Mouse (Mus musculus): Measurements from ENCODE around the gene Agbl4. TPM values are rescaled to one million over a fixed set of nuclear protein-coding genes. Genes with fewer than 3 reads are reported as not detected.

The Agbl4 gene
- polyA plus RNA-seq, 1 experiment from 2014 or later = 2.3 TPM

GRCm38 (mm10) chr4:111517063-111517792 lies 1119.8 kb downstream of the Agbl4 start:
- no peak overlapping the region for H3K4me2 ChIP-seq
- no peak overlapping the region for H3K9ac ChIP-seq (replicated peaks)
- H3K27ac ChIP-seq (replicated peaks) = no peak overlapping the region
- H3K36me3 ChIP-seq = no peaks in the 10 kb centered on the region
- no peak overlapping the region for H3K4me3 ChIP-seq (replicated peaks)
- 0 out of 2 replicates have a peak, but pooled peaks cover 3% of the 10 kb centered on the region for H3K4me1 ChIP-seq
- H3K27me3 ChIP-seq (replicated peaks) = no peaks in the 10 kb centered on the region
- no peak for ATAC-seq (ENCODE audit: low FRiP score)
- no peaks in the 10 kb centered on the region for H3K9me3 ChIP-seq (replicated peaks)
- WGBS = 27% methylated on average over 4 of the region's 4 CpGs

- no peak overlapping the region for H3K4me3 ChIP-seq (replicated peaks)
- no peaks in the 10 kb centered on the region for H3K36me3 ChIP-seq
- no peaks in the 10 kb centered on the region for H3K9me3 ChIP-seq (replicated peaks)
- no peak overlapping the region for H3K27ac ChIP-seq (replicated peaks)
- WGBS = 86% methylated on average over 4 of the region's 4 CpGs
- 0 out of 2 replicates have a peak, but pooled peaks cover 3% of the 10 kb centered on the region for H3K4me1 ChIP-seq
- H3K4me2 ChIP-seq = no peak overlapping the region
- no peaks in the 10 kb centered on the region for H3K27me3 ChIP-seq (replicated peaks)
- no peak for ATAC-seq (ENCODE audit: low FRiP score)
- no peak overlapping the region for H3K9ac ChIP-seq (replicated peaks)
Measured at GRCm38 (mm10) chr4:111518191-111518590, 1120.7 kb downstream of the Agbl4 start.

GRCm38 (mm10) chr4:111519267-111519666 lies 1121.8 kb downstream of the Agbl4 start:
- ATAC-seq (ENCODE audit: low FRiP score) = no peak
- no peak overlapping the region for H3K4me3 ChIP-seq (replicated peaks)
- 0 out of 2 replicates have a peak, but pooled peaks cover 3% of the 10 kb centered on the region for H3K4me1 ChIP-seq
- H3K36me3 ChIP-seq = no peaks in the 10 kb centered on the region
- H3K9ac ChIP-seq (replicated peaks) = no peak overlapping the region
- no peaks in the 10 kb centered on the region for H3K9me3 ChIP-seq (replicated peaks)
- no peaks in the 10 kb centered on the region for H3K27me3 ChIP-seq (replicated peaks)
- H3K27ac ChIP-seq (replicated peaks) = no peak overlapping the region
- no peak overlapping the region for H3K4me2 ChIP-seq
- WGBS = 66% methylated on average over 3 of the region's 3 CpGs

- Histone ChIP-seq H3K9ac (replicated peaks) (no peak overlapping the region), H3K27me3 (replicated peaks) (no peaks in the 10 kb centered on the region), H3K4me1 (0 out of 2 replicates have a peak, but pooled peaks cover 3% of the 10 kb centered on the region), H3K36me3 (no peaks in the 10 kb centered on the region), H3K9me3 (replicated peaks) (no peaks in the 10 kb centered on the region), H3K27ac (replicated peaks) (no peak overlapping the region), H3K4me3 (replicated peaks) (no peak overlapping the region), H3K4me2 (no peak overlapping the region)
- no peak for ATAC-seq (ENCODE audit: low FRiP score)
- 91% methylated on average over 2 of the region's 2 CpGs for WGBS
Measured at GRCm38 (mm10) chr4:111520006-111520405, 1122.5 kb downstream of the Agbl4 start.

- no peak overlapping the region for H3K4me3 ChIP-seq (replicated peaks)
- no peaks in the 10 kb centered on the region for H3K9me3 ChIP-seq (replicated peaks)
- no peak overlapping the region for H3K9ac ChIP-seq (replicated peaks)
- 19% methylated on average over 2 of the region's 2 CpGs for WGBS
- no peak overlapping the region for H3K4me2 ChIP-seq
- peak; percentile 63; the same call in 1 of the 2 replicates for ATAC-seq (ENCODE audit: low FRiP score)
- H3K27me3 ChIP-seq (replicated peaks) = no peaks in the 10 kb centered on the region
- H3K36me3 ChIP-seq = no peaks in the 10 kb centered on the region
- no peak overlapping the region for H3K27ac ChIP-seq (replicated peaks)
- no peaks in the 10 kb centered on the region for H3K4me1 ChIP-seq
Measured at GRCm38 (mm10) chr4:111522974-111523373, 1125.5 kb downstream of the Agbl4 start.

GRCm38 (mm10) chr4:111528961-111529360 lies 1131.5 kb downstream of the Agbl4 start:
- 92% methylated on average over 6 of the region's 6 CpGs for WGBS
- Histone ChIP-seq H3K27me3 (replicated peaks) (no peaks in the 10 kb centered on the region), H3K9me3 (replicated peaks) (no peaks in the 10 kb centered on the region), H3K27ac (replicated peaks) (no peak overlapping the region), H3K4me3 (replicated peaks) (no peak overlapping the region), H3K36me3 (no peaks in the 10 kb centered on the region), H3K9ac (replicated peaks) (no peak overlapping the region), H3K4me1 (no peaks in the 10 kb centered on the region), H3K4me2 (no peak overlapping the region)
- 0 out of 2 replicates have a peak, but pooled peaks have one; percentile 32 for ATAC-seq (ENCODE audit: low FRiP score)

- no peak for ATAC-seq (ENCODE audit: low FRiP score)
- no peak overlapping the region for H3K9ac ChIP-seq (replicated peaks)
- H3K4me1 ChIP-seq = no peaks in the 10 kb centered on the region
- no peak overlapping the region for H3K4me3 ChIP-seq (replicated peaks)
- H3K36me3 ChIP-seq = no peaks in the 10 kb centered on the region
- WGBS = 77% methylated on average over 4 of the region's 4 CpGs
- no peaks in the 10 kb centered on the region for H3K27me3 ChIP-seq (replicated peaks)
- no peaks in the 10 kb centered on the region for H3K9me3 ChIP-seq (replicated peaks)
- H3K27ac ChIP-seq (replicated peaks) = no peak overlapping the region
- no peak overlapping the region for H3K4me2 ChIP-seq
Measured at GRCm38 (mm10) chr4:111529996-111530395, 1132.5 kb downstream of the Agbl4 start.

- Histone ChIP-seq H3K27ac (replicated peaks) (no peak overlapping the region), H3K9ac (replicated peaks) (no peak overlapping the region), H3K4me2 (no peak overlapping the region), H3K36me3 (no peaks in the 10 kb centered on the region), H3K4me1 (no peaks in the 10 kb centered on the region), H3K4me3 (replicated peaks) (no peak overlapping the region), H3K9me3 (replicated peaks) (no peaks in the 10 kb centered on the region), H3K27me3 (replicated peaks) (no peaks in the 10 kb centered on the region)
- WGBS = 90% methylated on average over 2 of the region's 2 CpGs
- no peak for ATAC-seq (ENCODE audit: low FRiP score)
Measured at GRCm38 (mm10) chr4:111530537-111530936, 1133.1 kb downstream of the Agbl4 start.

- WGBS = 85% methylated on average over 2 of the region's 2 CpGs
Measured at GRCm38 (mm10) chr4:111544684-111545083, 1147.2 kb downstream of the Agbl4 start.

GRCm38 (mm10) chr4:111546009-111546408 lies 1148.5 kb downstream of the Agbl4 start:
- Histone ChIP-seq H3K27ac (replicated peaks) (no peak overlapping the region), H3K27me3 (replicated peaks) (no peaks in the 10 kb centered on the region), H3K4me1 (0 out of 2 replicates have a peak, but pooled peaks cover 4% of the 10 kb centered on the region), H3K9ac (replicated peaks) (no peak overlapping the region), H3K36me3 (no peaks in the 10 kb centered on the region), H3K4me3 (replicated peaks) (no peak overlapping the region), H3K9me3 (replicated peaks) (no peaks in the 10 kb centered on the region), H3K4me2 (no peak overlapping the region)
- ATAC-seq (ENCODE audit: low FRiP score) = peak; percentile 50; the same call in 1 of the 2 replicates
- 45% methylated on average over 7 of the region's 7 CpGs for WGBS

More at GRCm38 (mm10) chr4:111544684-111545083, 1147.2 kb downstream of the Agbl4 start:
- no peak for ATAC-seq (ENCODE audit: low FRiP score)
- H3K9ac ChIP-seq (replicated peaks) = no peak overlapping the region
- no peak overlapping the region for H3K27ac ChIP-seq (replicated peaks)
- H3K27me3 ChIP-seq (replicated peaks) = no peaks in the 10 kb centered on the region
- H3K4me1 ChIP-seq = 0 out of 2 replicates have a peak, but pooled peaks cover 4% of the 10 kb centered on the region
- H3K4me2 ChIP-seq = no peak overlapping the region
- no peaks in the 10 kb centered on the region for H3K9me3 ChIP-seq (replicated peaks)
- H3K36me3 ChIP-seq = no peaks in the 10 kb centered on the region
- no peak overlapping the region for H3K4me3 ChIP-seq (replicated peaks)

GRCm38 (mm10) chr4:111555426-111555825 lies 1158.0 kb downstream of the Agbl4 start:
- Histone ChIP-seq H3K4me2 (no peak overlapping the region), H3K27me3 (replicated peaks) (no peaks in the 10 kb centered on the region), H3K4me1 (peaks cover 6% of the 10 kb centered on the region; the same call in 1 of the 2 replicates), H3K27ac (replicated peaks) (no peak overlapping the region), H3K9me3 (replicated peaks) (no peaks in the 10 kb centered on the region), H3K4me3 (replicated peaks) (no peak overlapping the region), H3K9ac (replicated peaks) (no peak overlapping the region), H3K36me3 (no peaks in the 10 kb centered on the region)
- 73% methylated on average over 2 of the region's 2 CpGs for WGBS
- ATAC-seq (ENCODE audit: low FRiP score) = no peak

- ATAC-seq (ENCODE audit: low FRiP score) = no peak
- no peak overlapping the region for H3K4me3 ChIP-seq (replicated peaks)
- H3K27ac ChIP-seq (replicated peaks) = no peak overlapping the region
- peaks cover 5% of the 10 kb centered on the region; the same call in 1 of the 2 replicates for H3K4me1 ChIP-seq
- no peak overlapping the region for H3K4me2 ChIP-seq
- 71% methylated on average over 10 of the region's 10 CpGs for WGBS
- no peaks in the 10 kb centered on the region for H3K36me3 ChIP-seq
- H3K27me3 ChIP-seq (replicated peaks) = no peaks in the 10 kb centered on the region
- no peak overlapping the region for H3K9ac ChIP-seq (replicated peaks)
- no peaks in the 10 kb centered on the region for H3K9me3 ChIP-seq (replicated peaks)
Measured at GRCm38 (mm10) chr4:111577087-111577773, 1179.8 kb downstream of the Agbl4 start.
